8 mouse cellular contexts compared by ENCODE assay signal in genomic region chr4:129081512-129081911, GRCm38 (mm10). TPM values are rescaled to one million over a fixed set of nuclear protein-coding genes. Genes with fewer than 3 reads are reported as not detected.
DNase-seq lines count a peak whose midpoint lies in the region; ATAC-seq lines count a peak whose summit lies in the region.

No protein-coding gene starts in this region.

- no peak overlapping the region for H3K9ac ChIP-seq in neural tube, embryonic 15.5 days (replicated peaks)

- intact Hi-C loops in left cerebral cortex, postnatal 4 days (cut with DNase I) = loop anchor here (5.0 kb wide), 2 partner anchors 124 to 169 kb away; no protein-coding TSS in a partner anchor
- intact Hi-C loops in left cerebral cortex, postnatal 36 days (cut with DNase I) = loop anchor here (5.0 kb wide), 2 partner anchors 124 to 174 kb away; no protein-coding TSS in a partner anchor

- H3K4me2 ChIP-seq in neural tube, embryonic 15.5 days = no peak overlapping the region

- H3K36me3 ChIP-seq in neural tube, embryonic 15.5 days = peaks cover 71% of the 10 kb centered on the region

- H3K4me3 ChIP-seq in neural tube, embryonic 15.5 days (replicated peaks) = no peak overlapping the region

- ATAC-seq in frontal cortex, adult (ENCODE audit: low TSS enrichment) = peak; percentile 61; the same call in 1 of the 2 replicates
- 0 out of 2 replicates have a peak, but pooled peaks have one; percentile 12 for ATAC-seq in common myeloid progenitor, adult 5-6 weeks (replicated peaks; ENCODE audit: low read depth, poor library complexity, severe bottlenecking)
- peak; percentile 47; the same call in 1 of the 2 replicates for ATAC-seq in neural tube, embryonic 15.5 days (ENCODE audit: low FRiP score)

- no peaks in the 10 kb centered on the region for H3K9me3 ChIP-seq in neural tube, embryonic 15.5 days (replicated peaks)

- H3K27me3 ChIP-seq in neural tube, embryonic 15.5 days (replicated peaks) = no peaks in the 10 kb centered on the region

- peaks cover 10% of the 10 kb centered on the region for H3K4me1 ChIP-seq in neural tube, embryonic 15.5 days

- peak overlapping the region; percentile 24; the same call in 1 of the 2 replicates for H3K27ac ChIP-seq in neural tube, embryonic 15.5 days (replicated peaks)

- DNase-seq in frontal cortex, postnatal 25 days (ENCODE audit: low spot score in 2 of 2) = no peak
- peak; percentile 30 for DNase-seq in left cerebral cortex, postnatal 4 days
- no peak for DNase-seq in left cerebral cortex, postnatal 36 days (ENCODE audit: low spot score in 2 of 2)
- no peak for DNase-seq in embryo, embryonic 11 days
- DNase-seq in thymus, postnatal 0 days (ENCODE audit: low spot score) = no peak

- 45% methylated on average over 6 of the region's 6 CpGs for WGBS in neural tube, embryonic 15.5 days

RNA-seq across cellular contexts. Expression of gene Rnf19b, which starts 23.4 kb away (rescaled TPM):
- 100 to 1,000 TPM in 1 of 2 experiments, 10 to 100 TPM in 1; 97.9 to 102 TPM for total RNA-seq in left cerebral cortex, postnatal 4 days (2021)
- 10 to 100 TPM; 48.7 to 58.2 TPM for total RNA-seq in left cerebral cortex, postnatal 36 days (2021)
- total RNA-seq in common myeloid progenitor, adult 5-6 weeks (2017) = 33.2 and 35.7 TPM in 2 replicates
- polyA plus RNA-seq in neural tube, embryonic 15.5 days (2015; fragmentation: Nextera tagmentation; extraction: Ambion mirVana) = 29.9 and 34.5 TPM in 2 replicates
- polyA plus RNA-seq in thymus, postnatal 0 days (2015; fragmentation: Nextera tagmentation; extraction: Ambion mirVana) = 9.4 and 11.0 TPM in 2 replicates

RNA-seq across cellular contexts. Expression of gene Tmem54, which starts 23.8 kb away (rescaled TPM):
- total RNA-seq in left cerebral cortex, postnatal 4 days (2021) = not detected
- total RNA-seq in left cerebral cortex, postnatal 36 days (2021) = not detected
- total RNA-seq in common myeloid progenitor, adult 5-6 weeks (2017) = not detected in 2 replicates
- 3.3 TPM in 1 of 2 replicates, not detected in the other for polyA plus RNA-seq in neural tube, embryonic 15.5 days (2015; fragmentation: Nextera tagmentation; extraction: Ambion mirVana)
- 2.0 and 2.2 TPM in 2 replicates for polyA plus RNA-seq in thymus, postnatal 0 days (2015; fragmentation: Nextera tagmentation; extraction: Ambion mirVana)

RNA-seq across cellular contexts. Expression of gene Hpca, which starts 40.3 kb away (rescaled TPM):
- 100 to 1,000 TPM; 189 to 218 TPM for total RNA-seq in left cerebral cortex, postnatal 4 days (2021)
- total RNA-seq in left cerebral cortex, postnatal 36 days (2021) = 100 to 1,000 TPM; 656 to 793 TPM
- total RNA-seq in common myeloid progenitor, adult 5-6 weeks (2017) = 0.41 TPM in 1 of 2 replicates, not detected in the other
- 129 and 143 TPM in 2 replicates for polyA plus RNA-seq in neural tube, embryonic 15.5 days (2015; fragmentation: Nextera tagmentation; extraction: Ambion mirVana)
- 0.29 and 0.31 TPM in 2 replicates for polyA plus RNA-seq in thymus, postnatal 0 days (2015; fragmentation: Nextera tagmentation; extraction: Ambion mirVana)

RNA-seq across cellular contexts. Expression of gene Fndc5, which starts 55.3 kb away (rescaled TPM):
- total RNA-seq in left cerebral cortex, postnatal 4 days (2021) = 10 to 100 TPM; 16.4 to 18.0 TPM
- 10 to 100 TPM; 56.9 to 73.3 TPM for total RNA-seq in left cerebral cortex, postnatal 36 days (2021)
- not detected in 2 replicates for total RNA-seq in common myeloid progenitor, adult 5-6 weeks (2017)
- polyA plus RNA-seq in neural tube, embryonic 15.5 days (2015; fragmentation: Nextera tagmentation; extraction: Ambion mirVana) = 27.0 and 34.9 TPM in 2 replicates
- 0.47 and 0.60 TPM in 2 replicates for polyA plus RNA-seq in thymus, postnatal 0 days (2015; fragmentation: Nextera tagmentation; extraction: Ambion mirVana)

Comparison
In these comparisons a context has a peak if more than half of its experiments do, and no peak if none do; other contexts are left out.
1. RNA of gene Hpca, which starts 40.3 kb away (total RNA-seq): 656 to 793 TPM in left cerebral cortex, postnatal 36 days and 189 to 218 TPM in left cerebral cortex, postnatal 4 days; 0.41 TPM in common myeloid progenitor, adult 5-6 weeks; every median in the first group is over 100 times any median in the second.
2. Peak in every context shown above with its lines, with median percentiles within 50 percentile points of each other: ATAC-seq.